Mouse (Mus musculus): ENCODE data around the gene Enpp1.

Gene Enpp1

GRCm38 (mm10) chr10:24599802-24600201 lies 112.2 kb downstream of the Enpp1 start:
- DNase-seq (ENCODE audit: extremely low read depth, insufficient read length, low spot score), result no peak

GRCm38 (mm10) chr10:24598693-24599092 lies 113.3 kb downstream of the Enpp1 start:
- DNase-seq (ENCODE audit: extremely low read depth, insufficient read length, low spot score), result no peak

GRCm38 (mm10) chr10:24597789-24598188 lies 114.2 kb downstream of the Enpp1 start:
- DNase-seq (ENCODE audit: extremely low read depth, insufficient read length, low spot score), result no peak

- DNase-seq (ENCODE audit: extremely low read depth, insufficient read length, low spot score), result no peak
These were observed 115.1 kb downstream of the Enpp1 start for GRCm38 (mm10) chr10:24596869-24597339.

- DNase-seq (ENCODE audit: extremely low read depth, insufficient read length, low spot score), result peak; percentile 18
These were observed 115.7 kb downstream of the Enpp1 start for GRCm38 (mm10) chr10:24596003-24596868.

GRCm38 (mm10) chr10:24595250-24596002 lies 116.5 kb downstream of the Enpp1 start, which contains the start of gene Ccn2:
Ccn2 (plus strand) TSS chr10:24595442.
- DNase-seq (ENCODE audit: extremely low read depth, insufficient read length, low spot score), result peak; percentile 76

GRCm38 (mm10) chr10:24593556-24593955 lies 118.4 kb downstream of the Enpp1 start:
- DNase-seq (ENCODE audit: extremely low read depth, insufficient read length, low spot score), result no peak

GRCm38 (mm10) chr10:24592969-24593368 lies 119.0 kb downstream of the Enpp1 start:
- DNase-seq (ENCODE audit: extremely low read depth, insufficient read length, low spot score), result no peak

GRCm38 (mm10) chr10:24592318-24592717 lies 119.6 kb downstream of the Enpp1 start:
- DNase-seq (ENCODE audit: extremely low read depth, insufficient read length, low spot score), result no peak

GRCm38 (mm10) chr10:24591741-24592140 lies 120.2 kb downstream of the Enpp1 start:
- DNase-seq (ENCODE audit: extremely low read depth, insufficient read length, low spot score), result no peak

GRCm38 (mm10) chr10:24591136-24591535 lies 120.8 kb downstream of the Enpp1 start:
- no peak for DNase-seq (ENCODE audit: extremely low read depth, insufficient read length, low spot score)

- DNase-seq (ENCODE audit: extremely low read depth, insufficient read length, low spot score), result no peak
These were observed 121.4 kb downstream of the Enpp1 start for GRCm38 (mm10) chr10:24590546-24590945.

- no peak for DNase-seq (ENCODE audit: extremely low read depth, insufficient read length, low spot score)
These were observed 122.7 kb downstream of the Enpp1 start for GRCm38 (mm10) chr10:24589238-24589637.

GRCm38 (mm10) chr10:24588824-24589223 lies 123.1 kb downstream of the Enpp1 start:
- no peak for DNase-seq (ENCODE audit: extremely low read depth, insufficient read length, low spot score)

Data from 3134 (cell line).